Mouse (Mus musculus): ENCODE measurements around the gene Mfsd13b.
"Not testable (repeated sequence)": the region's sequence is repeated elsewhere in the genome, so short reads cannot be mapped to it uniquely, and the experiment has no call there.

Mfsd13b gene

GRCm38 (mm10) chr7:120982200-120982841, at the start of gene Mfsd13b, which contains the start of gene Cdr2:
Gene Mfsd13b (plus strand): TSS chr7:120982509.
Gene Cdr2 (minus strand): TSS chr7:120982312.
- peak; percentile 95 for DNase-seq (ENCODE audit: low spot score)

GRCm38 (mm10) chr7:120933110-120933509, 49.2 kb upstream of the Mfsd13b start:
- no peak for DNase-seq (ENCODE audit: low spot score)

GRCm38 (mm10) chr7:120933680-120934195, 48.6 kb upstream of the Mfsd13b start:
- DNase-seq (ENCODE audit: low spot score): no peak

GRCm38 (mm10) chr7:120934716-120935115, 47.6 kb upstream of the Mfsd13b start:
- peak; percentile 35 for DNase-seq (ENCODE audit: low spot score)

- DNase-seq (ENCODE audit: low spot score): no peak
Measured at GRCm38 (mm10) chr7:120936522-120936921, 45.8 kb upstream of the Mfsd13b start.

GRCm38 (mm10) chr7:120938206-120938605, 44.1 kb upstream of the Mfsd13b start:
- DNase-seq (ENCODE audit: low spot score): no peak

GRCm38 (mm10) chr7:120940343-120940742, 42.0 kb upstream of the Mfsd13b start:
- no peak for DNase-seq (ENCODE audit: low spot score)

- DNase-seq (ENCODE audit: low spot score): no peak
Measured at GRCm38 (mm10) chr7:120941214-120941613, 41.1 kb upstream of the Mfsd13b start.

- no peak for DNase-seq (ENCODE audit: low spot score)
Measured at GRCm38 (mm10) chr7:120942506-120942905, 39.8 kb upstream of the Mfsd13b start.

GRCm38 (mm10) chr7:120943936-120944509, 38.3 kb upstream of the Mfsd13b start:
- DNase-seq (ENCODE audit: low spot score): no peak

- DNase-seq (ENCODE audit: low spot score): not testable (repeated sequence)
Measured at GRCm38 (mm10) chr7:120953591-120953990, 28.7 kb upstream of the Mfsd13b start.

GRCm38 (mm10) chr7:120960116-120960515, 22.2 kb upstream of the Mfsd13b start:
- no peak for DNase-seq (ENCODE audit: low spot score)

GRCm38 (mm10) chr7:120960601-120961000, 21.7 kb upstream of the Mfsd13b start:
- no peak for DNase-seq (ENCODE audit: low spot score)

- no peak for DNase-seq (ENCODE audit: low spot score)
Measured at GRCm38 (mm10) chr7:120961893-120962292, 20.4 kb upstream of the Mfsd13b start.

GRCm38 (mm10) chr7:120963126-120963525, 19.2 kb upstream of the Mfsd13b start:
- DNase-seq (ENCODE audit: low spot score): no peak

GRCm38 (mm10) chr7:120969221-120969620, 13.1 kb upstream of the Mfsd13b start:
- DNase-seq (ENCODE audit: low spot score): peak; percentile 21

- DNase-seq (ENCODE audit: low spot score): no peak
Measured at GRCm38 (mm10) chr7:120970112-120970511, 12.2 kb upstream of the Mfsd13b start.

GRCm38 (mm10) chr7:120972471-120972870, 9.8 kb upstream of the Mfsd13b start:
- DNase-seq (ENCODE audit: low spot score): not testable (repeated sequence)

GRCm38 (mm10) chr7:120974001-120974400, 8.3 kb upstream of the Mfsd13b start:
- DNase-seq (ENCODE audit: low spot score): no peak

GRCm38 (mm10) chr7:120977063-120977462, 5.2 kb upstream of the Mfsd13b start:
- no peak for DNase-seq (ENCODE audit: low spot score)

GRCm38 (mm10) chr7:120980041-120980440, 2.3 kb upstream of the Mfsd13b start:
- DNase-seq (ENCODE audit: low spot score): peak; percentile 54

- DNase-seq (ENCODE audit: low spot score): peak; percentile 70
Measured at GRCm38 (mm10) chr7:120980931-120981924, 1.1 kb upstream of the Mfsd13b start.
